Mouse (Mus musculus) telencephalon, adult 2 months (tissue): ENCODE results near the gene Surf4.

Experiments used
- DNase-seq: peaks from one replicate; pipeline ENCODE4 v3.0.0-alpha.2; 2011; ENCODE audit warnings: low read depth, low spot score

Surf4 gene

GRCm38 (mm10) chr2:26930390-26930789, 3.3 kb downstream of the Surf4 start:
- peak; percentile 67 for DNase-seq

- no peak for DNase-seq
Measured at GRCm38 (mm10) chr2:26927745-26928476, 5.8 kb downstream of the Surf4 start.

DNA sequence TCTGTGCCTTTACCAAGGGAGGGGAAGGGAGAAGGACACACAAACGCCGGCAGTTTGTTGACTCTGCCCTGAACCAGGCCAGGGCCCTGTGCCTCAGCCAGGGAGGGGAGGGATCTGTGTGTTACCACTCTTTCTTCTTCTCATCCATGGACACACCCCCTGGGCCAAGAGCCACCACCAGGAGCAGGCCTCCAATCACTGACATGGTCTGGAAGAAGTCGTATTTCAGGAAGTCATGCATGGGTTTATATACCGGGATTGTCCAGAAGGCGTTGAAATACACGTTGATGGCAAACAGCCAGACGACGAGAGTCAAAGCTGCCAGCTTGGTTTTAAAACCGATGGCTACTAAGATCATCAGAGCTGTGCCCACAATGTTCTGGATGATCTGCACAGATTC, 11.9 kb downstream of the Surf4 start:
- no peak for DNase-seq

- no peak for DNase-seq
Measured at GRCm38 (mm10) chr2:26920190-26920855, 13.4 kb downstream of the Surf4 start.

GRCm38 (mm10) chr2:26919684-26920083, 14.0 kb downstream of the Surf4 start:
- DNase-seq, result no peak

DNA sequence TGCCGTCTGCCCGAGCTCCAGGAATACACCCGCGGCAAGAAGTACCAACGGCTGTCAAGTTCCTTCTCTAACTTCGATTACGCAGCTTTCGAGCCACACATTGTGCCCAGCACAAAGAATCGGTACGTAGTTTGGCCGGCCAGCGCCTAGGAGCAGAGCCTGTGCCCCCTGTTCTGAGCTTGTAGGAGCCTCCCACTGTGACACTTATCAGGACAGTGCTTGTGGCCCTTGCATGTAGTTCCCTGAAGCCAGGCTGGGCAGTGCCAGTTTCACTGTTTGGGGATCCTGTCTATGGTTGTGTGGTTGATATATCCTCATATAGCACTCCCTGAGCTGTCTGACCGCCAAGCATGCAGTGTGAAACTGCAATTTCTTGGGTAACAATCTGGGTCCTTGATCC, 17.0 kb downstream of the Surf4 start:
- no peak for DNase-seq

- DNase-seq, result peak; percentile 85
Measured at GRCm38 (mm10) chr2:26915927-26916728, 17.6 kb downstream of the Surf4 start, which contains the start of the genes Surf2 and Surf1. TSS of gene Surf2 (plus strand) at chr2:26916367. TSS of gene Surf1 (minus strand) at chr2:26916530.

- no peak for DNase-seq
Measured at GRCm38 (mm10) chr2:26914148-26914941, 19.4 kb downstream of the Surf4 start.

- DNase-seq, result no peak
Measured at GRCm38 (mm10) chr2:26913416-26914147, 20.1 kb downstream of the Surf4 start.

DNA sequence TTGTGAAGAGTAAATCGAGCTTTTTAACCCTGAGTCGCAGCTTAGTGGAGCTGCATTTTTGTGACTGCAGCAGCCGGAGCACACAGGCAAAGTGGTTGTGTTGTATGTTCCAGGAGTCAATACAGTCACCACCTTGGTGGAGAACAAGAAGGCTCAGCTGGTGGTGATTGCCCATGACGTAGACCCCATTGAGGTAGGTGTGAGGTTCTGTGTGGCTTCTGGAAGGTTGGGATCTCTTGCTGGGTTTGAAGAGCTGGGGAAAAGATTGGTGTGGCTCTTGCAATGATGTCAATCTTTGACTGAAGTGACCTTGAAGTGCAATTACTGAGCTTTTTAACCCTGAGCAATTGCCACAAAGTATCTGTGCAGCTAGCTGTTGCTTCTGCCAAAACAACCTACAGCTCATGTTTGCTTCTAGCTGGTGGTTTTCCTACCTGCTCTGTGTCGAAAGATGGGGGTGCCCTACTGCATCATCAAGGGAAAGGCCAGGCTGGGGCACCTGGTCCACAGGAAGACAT, 21.4 kb downstream of the Surf4 start:
- no peak for DNase-seq

GRCm38 (mm10) chr2:26910994-26911765, 22.5 kb downstream of the Surf4 start:
- DNase-seq, result no peak

DNA sequence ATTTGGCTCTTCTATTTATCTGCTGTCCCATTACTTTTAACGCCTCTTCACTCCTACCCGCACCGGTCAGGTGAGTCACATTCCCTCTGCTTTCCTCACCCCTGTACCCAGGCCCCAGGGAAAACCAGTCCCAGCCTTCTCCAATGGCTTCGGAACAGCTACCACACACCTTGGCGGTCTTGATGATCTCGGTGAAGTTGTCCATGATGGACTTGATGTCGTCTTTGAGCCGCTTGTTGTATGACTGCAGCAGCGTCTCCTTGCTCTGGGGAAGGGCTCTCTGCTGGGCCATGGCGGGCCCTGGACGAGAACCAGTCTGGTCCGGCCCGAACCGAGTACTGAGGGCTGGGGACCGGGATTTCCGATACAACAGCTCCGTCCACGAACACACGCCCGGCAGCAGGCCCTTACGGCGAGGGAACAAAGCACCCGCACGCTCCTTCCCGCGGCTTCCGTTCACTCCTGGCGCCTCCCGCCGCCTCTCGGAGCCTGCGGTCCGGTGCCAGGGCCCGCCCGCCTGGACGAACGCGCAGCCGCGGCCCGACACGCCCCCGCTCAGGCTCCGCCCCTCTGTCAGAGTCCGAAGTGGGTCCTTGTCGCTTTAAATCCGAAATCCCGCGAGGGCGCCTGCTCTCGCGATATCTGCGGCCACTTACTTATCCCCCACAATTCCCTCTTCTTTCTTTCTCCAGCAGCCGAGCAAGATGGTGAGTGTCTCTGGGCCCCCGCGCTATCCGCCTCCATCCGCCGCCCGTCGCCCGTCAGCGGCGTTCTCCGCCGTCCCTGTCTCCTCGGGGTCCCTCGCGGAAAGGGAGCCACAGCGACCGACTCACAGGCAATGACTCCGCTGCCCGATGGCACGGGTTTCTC, 23.4 kb downstream of the Surf4 start, which contains the start of the genes Med22 and Rpl7a:
Gene Med22, minus strand, starts transcription at position 554 of the 870 bp plus-strand sequence.
Gene Rpl7a, plus strand, starts transcription at position 641 of the 870 bp plus-strand sequence.
- DNase-seq, result peak; percentile 97

DNA sequence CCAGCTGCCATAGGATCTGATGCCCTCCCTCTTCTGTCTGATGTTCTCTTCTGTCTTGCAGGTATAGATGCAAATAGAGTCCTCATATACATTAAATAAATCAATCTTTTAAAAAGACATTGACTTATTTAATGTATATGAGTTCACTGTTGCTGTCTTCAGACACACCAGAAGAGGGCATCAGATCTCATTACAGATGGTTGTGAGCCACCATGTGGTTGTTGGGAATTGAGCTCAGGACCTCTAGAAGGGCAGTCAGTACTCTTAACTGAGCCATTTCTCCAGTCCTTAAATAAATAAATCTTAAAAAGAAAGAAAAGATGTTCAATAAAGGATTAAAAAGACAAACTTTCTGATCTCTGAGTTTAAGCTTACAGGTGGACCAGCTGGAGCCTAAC, 24.3 kb downstream of the Surf4 start:
- DNase-seq, result no peak

GRCm38 (mm10) chr2:26908710-26909386, 24.9 kb downstream of the Surf4 start:
- no peak for DNase-seq

- no peak for DNase-seq
Measured at GRCm38 (mm10) chr2:26907109-26907508, 26.6 kb downstream of the Surf4 start.

DNA sequence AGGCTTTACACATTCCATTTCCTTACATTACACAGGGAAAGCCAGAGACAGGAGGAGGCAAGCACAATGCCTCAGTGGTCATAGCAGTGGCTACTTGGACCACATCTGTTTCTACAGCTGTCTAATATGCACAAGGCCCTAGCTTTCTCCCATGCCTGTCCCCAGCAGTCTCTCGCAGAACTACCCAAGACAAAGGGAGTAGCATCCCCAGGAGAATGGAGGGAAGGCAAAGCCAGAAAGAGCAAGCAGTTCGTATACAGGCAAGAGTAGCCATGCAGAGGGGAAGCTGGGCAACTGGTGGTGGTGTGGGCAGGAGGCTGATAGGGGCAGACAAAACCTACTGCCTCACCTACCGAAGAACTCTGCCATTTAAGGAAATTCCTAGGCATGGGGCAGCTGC, 27.3 kb downstream of the Surf4 start:
- no peak for DNase-seq

DNA sequence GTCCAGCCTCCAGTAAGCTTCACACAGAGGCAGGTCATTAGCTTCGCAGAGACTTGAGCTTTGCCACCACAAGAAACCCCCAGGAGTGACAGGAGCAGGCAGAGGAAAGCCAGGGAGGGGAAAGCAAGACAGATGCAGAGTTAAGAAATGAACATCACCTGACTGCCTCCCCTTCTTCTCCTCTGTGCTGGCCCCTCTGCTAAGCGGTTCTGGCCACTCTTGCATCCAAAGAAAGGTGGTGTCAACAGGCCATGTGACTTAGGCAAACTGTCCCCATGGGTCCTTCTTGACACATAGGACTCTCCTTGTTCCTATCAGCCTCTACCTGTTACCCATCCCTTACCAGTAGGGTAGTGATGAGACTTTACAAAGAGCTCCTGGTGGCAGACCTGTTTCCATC, 27.8 kb downstream of the Surf4 start:
- no peak for DNase-seq

DNA sequence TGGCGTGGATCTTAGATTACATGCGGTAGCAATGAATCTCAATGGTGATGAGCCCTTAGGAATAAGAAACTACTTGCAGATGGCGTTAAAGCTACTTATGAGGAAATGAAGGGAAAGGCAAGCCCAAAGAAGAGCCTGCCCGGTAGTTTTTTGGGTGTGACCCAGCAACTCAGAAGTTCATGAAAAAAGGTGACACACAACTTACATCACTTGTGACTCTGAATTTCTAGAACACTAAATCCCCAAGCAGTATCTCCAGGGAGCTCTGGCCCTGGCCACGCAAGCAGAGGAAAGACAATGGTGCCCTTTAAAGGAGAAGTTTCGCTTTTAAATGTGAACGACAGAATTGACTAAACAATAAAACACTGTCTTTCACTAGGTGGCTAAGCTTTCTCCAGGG, 30.4 kb downstream of the Surf4 start:
- no peak for DNase-seq
